Mouse (Mus musculus) frontal cortex, adult (tissue): ENCODE measurements at regions not wholly inside any gene's neighbourhood (a gene's known extent, or its start where the extent isn't known, plus 50 kb on each side); places are given as distances from the start of the nearest gene placed in this dataset.
A peak's percentile ranks its signal among the peaks of the same experiment; 100 is the strongest.

Experiments used
- ATAC-seq: cut with Nextera tagmentation; 2 replicates; pipeline ENCODE4 v1.9.2; 2017; ENCODE audit warnings: mild to moderate bottlenecking, moderate library complexity, mixed read lengths; ENCODE audit not compliant: low TSS enrichment

DNA sequence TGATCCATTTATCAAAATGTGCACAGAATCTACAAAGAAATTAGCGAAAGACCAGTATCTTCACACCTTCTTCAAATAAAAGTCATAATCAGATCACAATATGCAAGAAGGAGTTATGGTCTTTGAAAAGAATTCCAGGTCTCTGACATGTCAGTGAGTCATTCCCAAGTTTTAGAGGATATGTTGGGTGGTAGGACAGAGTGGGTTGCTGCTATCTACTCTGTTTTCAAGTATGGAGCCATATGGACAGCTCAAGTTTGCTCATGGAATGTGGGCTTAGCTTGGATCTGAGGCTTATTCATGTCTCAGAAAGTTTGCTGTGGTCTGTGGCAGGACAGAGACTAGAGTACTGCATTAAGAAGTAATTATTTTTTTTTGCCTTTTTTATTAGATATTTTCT lies 657.0 kb downstream of the Inhba start:
- peak; percentile 86 for ATAC-seq

GRCm38 (mm10) chr13:16669281-16669680 lies 657.6 kb downstream of the Inhba start:
- peak; percentile 90 for ATAC-seq

GRCm38 (mm10) chr13:16670047-16670733 lies 658.5 kb downstream of the Inhba start:
- ATAC-seq = no peak

DNA sequence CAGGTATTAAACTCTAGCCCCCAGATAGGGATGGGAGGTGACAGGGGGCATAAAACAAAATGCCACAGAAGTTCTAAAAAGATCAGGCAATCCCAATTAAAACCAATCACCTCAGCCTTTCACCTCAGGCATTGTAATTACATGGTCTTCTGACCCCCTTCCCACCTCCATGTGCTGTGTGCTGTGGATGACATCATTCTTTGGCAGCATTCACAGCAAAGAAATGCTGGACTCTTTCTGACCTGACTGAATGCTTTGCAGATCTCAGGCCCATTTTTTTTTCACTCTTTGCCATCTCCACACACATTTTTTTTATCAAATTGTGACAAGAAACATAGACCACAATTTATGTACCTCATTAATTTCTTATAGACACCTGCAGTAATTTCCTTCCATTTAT lies 659.1 kb downstream of the Inhba start:
- ATAC-seq = no peak

- ATAC-seq = no peak
These were observed 665.2 kb downstream of the Inhba start for GRCm38 (mm10) chr13:16676873-16677272.

- ATAC-seq = no peak
These were observed 666.8 kb downstream of the Inhba start for GRCm38 (mm10) chr13:16678246-16679024.

GRCm38 (mm10) chr13:16694201-16694600 lies 682.5 kb downstream of the Inhba start:
- ATAC-seq = no peak

- ATAC-seq = no peak
These were observed 689.3 kb downstream of the Inhba start for GRCm38 (mm10) chr13:16700934-16701333.

- no peak for ATAC-seq
These were observed 690.5 kb downstream of the Inhba start for GRCm38 (mm10) chr13:16702138-16702537.

GRCm38 (mm10) chr13:16705217-16706104 lies 693.8 kb downstream of the Inhba start:
- no peak for ATAC-seq

DNA sequence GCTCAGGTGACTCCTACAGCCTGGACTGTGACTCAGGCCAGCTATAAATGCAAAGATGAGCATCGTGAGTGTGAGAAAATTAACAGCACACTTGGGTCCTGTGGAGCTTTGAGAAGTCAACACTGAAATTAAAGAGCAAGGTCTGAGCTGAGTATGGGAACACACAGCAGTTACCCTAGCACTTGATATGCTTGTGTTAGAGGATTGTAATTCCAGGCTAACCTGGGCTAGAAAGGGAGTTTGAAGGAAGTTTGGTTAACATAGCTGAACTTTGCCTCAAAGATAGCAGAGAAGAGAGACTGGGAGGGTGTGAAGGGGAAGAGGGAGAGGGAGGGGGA lies 694.4 kb downstream of the Inhba start:
- ATAC-seq = no peak

DNA sequence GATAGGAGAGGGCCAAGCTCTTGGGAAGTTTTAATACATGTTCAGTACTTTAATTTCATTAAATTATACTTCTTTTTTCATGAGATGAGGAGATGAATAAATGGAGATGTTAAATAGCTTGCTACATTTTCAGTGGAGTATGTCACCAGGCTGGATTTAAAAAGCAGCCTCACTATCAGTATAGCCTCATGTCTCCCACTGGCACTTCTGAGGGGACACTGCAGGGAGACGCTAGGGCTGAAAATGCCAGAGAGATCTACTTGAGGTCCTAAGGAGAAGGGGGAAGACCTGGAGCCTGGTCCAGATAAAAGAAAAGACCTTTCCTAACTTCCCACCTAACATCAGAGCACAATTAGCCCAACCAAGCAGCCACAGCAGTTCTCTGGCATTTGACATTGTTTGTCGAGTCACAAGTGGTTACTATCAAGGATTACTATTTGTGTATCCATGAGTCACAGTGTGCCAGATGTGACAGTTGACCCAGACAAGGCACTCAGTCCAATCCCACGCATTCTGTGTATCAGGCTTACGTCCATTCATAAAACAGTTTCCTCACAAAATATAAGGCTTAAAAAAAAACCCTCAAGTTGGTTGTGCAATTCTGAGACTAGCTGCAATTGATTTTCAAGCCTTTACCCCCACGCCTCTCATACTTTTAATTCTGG lies 703.8 kb downstream of the Inhba start:
- ATAC-seq = no peak

GRCm38 (mm10) chr13:16716340-16716739 lies 704.7 kb downstream of the Inhba start:
- ATAC-seq = no peak

DNA sequence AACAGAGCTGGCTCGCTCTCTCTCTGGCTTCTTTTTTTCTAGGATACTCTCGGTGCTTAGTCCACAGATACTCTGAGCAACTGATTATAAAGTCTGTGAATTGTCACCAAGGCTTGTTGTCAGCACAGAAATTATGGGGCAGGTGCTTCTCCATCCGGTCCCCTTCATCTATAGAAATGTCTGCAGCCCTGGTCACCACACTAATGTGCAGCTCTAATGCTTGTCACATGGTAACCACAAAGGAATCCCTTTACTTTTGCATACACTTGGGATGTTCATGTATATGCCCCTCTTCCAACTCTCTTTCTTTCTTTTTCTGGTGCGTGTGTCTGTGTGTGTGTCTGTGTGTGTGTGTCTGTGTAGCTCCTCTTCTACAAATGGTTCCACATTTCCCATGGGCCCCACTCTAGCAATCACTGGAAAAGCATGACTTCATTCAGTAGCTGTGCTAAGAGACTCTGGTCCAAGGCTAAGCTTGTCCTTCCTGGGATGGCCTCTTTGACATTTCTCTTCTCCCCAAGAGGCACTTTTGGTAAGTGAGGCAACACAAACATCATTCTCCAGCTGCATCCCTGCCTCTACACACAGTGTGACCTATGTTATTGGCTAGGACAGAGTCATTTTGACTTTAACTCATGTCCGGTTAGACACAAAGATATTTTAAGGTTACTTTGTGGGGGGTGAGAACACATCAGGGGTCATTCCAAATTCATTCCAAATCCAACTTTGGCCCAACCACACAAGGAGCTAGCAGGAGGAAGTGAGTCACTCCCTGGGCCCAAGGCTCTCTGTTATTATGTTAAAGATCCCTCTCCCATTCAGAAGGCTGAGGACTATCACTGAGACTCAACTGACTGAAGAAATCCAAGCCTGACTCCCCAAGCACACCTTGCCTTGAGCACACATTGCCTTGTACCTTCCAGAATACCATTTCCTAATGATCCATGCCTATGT lies 705.4 kb downstream of the Inhba start:
- ATAC-seq = no peak

GRCm38 (mm10) chr13:16720090-16720489 lies 708.4 kb downstream of the Inhba start:
- ATAC-seq = no peak

- ATAC-seq = no peak
These were observed 713.7 kb downstream of the Inhba start for GRCm38 (mm10) chr13:16725350-16725749.

DNA sequence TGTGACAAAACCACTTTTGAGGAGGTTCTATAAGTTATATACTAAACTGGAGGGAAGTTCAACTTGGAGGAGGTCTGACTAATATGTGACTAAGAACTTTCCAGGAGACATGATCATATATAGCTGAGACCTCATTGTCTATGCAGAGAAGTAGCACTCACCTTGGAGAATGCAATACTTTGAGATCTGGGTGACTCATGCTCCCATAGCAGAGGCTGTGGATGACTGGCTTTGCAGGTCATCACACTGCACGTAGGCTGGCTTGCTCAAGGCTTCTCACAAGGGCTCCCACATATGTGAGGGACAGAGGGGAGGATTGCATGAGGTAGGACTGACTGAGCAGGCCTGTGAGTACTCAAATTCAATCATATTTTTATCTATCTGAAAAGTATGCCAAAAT lies 726.7 kb downstream of the Inhba start:
- ATAC-seq = peak; percentile 74

DNA sequence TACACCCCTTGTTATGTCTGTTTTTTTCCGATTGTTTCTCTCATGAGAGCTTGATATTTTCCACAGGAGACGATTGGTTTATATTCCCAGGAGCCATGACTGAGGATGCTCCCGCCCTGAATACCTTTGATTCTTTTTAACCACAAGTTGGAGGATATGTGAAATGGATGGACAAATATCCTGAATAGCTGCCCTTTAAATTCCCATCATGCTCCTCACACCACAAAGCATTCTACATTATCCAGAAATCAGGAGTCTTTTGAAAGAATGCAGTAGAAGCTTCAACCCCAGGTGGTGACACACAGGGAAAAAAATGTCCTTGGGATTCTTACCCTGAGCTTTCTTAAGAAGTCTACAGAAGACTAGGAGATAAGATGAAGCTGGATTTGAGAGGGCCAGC lies 727.9 kb downstream of the Inhba start:
- no peak for ATAC-seq

- ATAC-seq = no peak
These were observed 732.6 kb downstream of the Inhba start for GRCm38 (mm10) chr13:16744237-16744636.

DNA sequence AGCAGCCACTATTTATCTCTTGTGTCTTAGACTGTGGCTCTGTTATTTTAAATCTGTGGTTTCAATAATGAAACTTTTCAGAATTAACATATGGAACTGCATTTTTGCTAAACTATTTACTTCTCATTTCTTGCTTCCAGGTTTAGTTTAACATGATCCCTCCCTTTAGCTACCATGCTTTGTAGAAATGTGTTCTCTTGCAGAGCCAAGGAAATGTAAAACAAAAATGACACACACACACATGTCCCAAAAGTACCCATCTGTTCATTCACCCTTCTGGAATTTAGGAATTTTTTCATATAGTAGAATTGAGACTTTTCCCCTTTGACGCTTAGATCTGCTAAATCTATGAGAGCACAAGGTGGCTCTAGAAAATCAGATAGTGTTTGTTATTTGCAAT lies 734.0 kb downstream of the Inhba start:
- ATAC-seq = peak; percentile 72; the same call in 1 of the 2 replicates

DNA sequence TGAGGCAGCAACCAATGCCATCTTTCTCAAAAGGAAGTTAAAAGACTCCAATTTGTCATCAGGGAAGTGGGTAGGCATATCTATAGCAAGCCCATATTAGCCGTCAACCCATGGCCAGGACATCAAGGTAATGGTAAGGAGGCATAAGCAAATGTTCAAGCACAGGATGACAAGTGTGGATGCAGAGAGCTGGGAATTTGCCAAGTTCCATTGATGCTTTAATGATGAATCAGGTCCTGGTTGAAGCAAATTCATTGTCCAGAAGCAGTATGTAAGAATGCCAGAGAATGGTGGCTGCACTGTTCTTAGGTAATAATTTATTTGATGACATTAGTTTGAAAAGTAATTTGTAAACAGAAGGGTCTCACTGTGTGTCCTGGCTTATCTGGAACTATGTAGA lies 734.8 kb downstream of the Inhba start:
- ATAC-seq = no peak
